Mouse (Mus musculus): ENCODE measurements around the gene Pan2.

The Pan2 gene

DNA sequence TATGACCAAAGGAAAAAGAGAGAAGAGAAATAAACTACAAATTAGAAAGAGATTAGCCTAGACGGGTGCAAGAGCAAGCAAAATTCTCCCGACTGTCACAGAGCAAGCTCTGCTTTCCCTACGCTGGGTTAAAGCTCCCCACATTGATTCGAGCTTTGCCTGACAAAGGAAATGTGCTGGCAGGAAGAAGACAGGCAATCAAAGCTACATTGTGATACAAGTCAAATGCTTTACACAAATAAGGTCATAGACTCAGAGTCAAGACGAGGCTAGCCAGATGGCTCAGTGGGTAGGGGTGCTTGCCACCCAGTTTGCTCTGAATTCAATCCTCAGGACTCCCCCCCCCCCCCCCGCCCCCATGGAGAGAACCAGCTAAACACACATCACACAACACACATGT lies 66.9 kb downstream of the Pan2 start:
- H3K36me3 ChIP-seq (ENCODE audit: insufficient read depth, low read length) = peaks cover 16% of the 10 kb centered on the region
- H3K4me1 ChIP-seq (replicated peaks; ENCODE audit: low read depth, low read length) = peaks cover 68% of the 10 kb centered on the region
- TF ChIP-seq NANOG (IDR thresholded peaks at IDR 0.05; ENCODE audit: borderline replicate concordance, low read length) (peak; percentile 97), POU5F1 (IDR thresholded peaks at IDR 0.05; ENCODE audit: borderline replicate concordance, low read length) (no peak; the same call in 1 of the 2 replicates), CTCF (conservative IDR thresholded peaks at IDR 0.05; ENCODE audit: low read length) (no peak)
- peak overlapping the region; percentile 89 for H3K4me3 ChIP-seq (replicated peaks; ENCODE audit: low read length)
- no peaks in the 10 kb centered on the region for H3K27me3 ChIP-seq (ENCODE audit: insufficient read depth, low read length)
- no peaks in the 10 kb centered on the region for H3K9me3 ChIP-seq (ENCODE audit: low read length)

DNA sequence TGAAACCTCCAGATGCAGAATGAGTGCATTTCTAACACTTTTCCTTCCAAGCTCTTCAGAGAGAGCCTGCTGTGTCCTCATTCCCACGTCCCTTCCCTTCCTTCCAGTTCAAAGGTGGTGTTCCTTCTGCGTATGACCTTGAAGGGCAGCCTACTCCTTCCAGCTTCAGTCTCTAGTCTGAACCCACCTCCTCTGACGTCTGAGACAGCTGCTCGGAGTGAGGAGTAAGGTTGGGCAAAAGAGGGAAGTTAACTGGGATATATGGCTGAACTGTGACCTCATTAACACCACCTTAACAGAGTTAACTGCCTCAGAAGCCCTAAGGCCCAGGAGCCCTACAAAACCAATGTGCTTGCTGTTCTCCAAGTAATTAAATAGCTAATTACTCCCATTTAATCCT lies 67.5 kb downstream of the Pan2 start:
- no peak for TF ChIP-seq NANOG (IDR thresholded peaks at IDR 0.05; ENCODE audit: borderline replicate concordance, low read length)
- no peak for TF ChIP-seq POU5F1 (IDR thresholded peaks at IDR 0.05; ENCODE audit: borderline replicate concordance, low read length)
- no peak for TF ChIP-seq CTCF (conservative IDR thresholded peaks at IDR 0.05; ENCODE audit: low read length)
- peaks cover 10% of the 10 kb centered on the region for H3K36me3 ChIP-seq (ENCODE audit: insufficient read depth, low read length)
- peaks cover 64% of the 10 kb centered on the region for H3K4me1 ChIP-seq (replicated peaks; ENCODE audit: low read depth, low read length)
- H3K9me3 ChIP-seq (ENCODE audit: low read length) = no peaks in the 10 kb centered on the region
- no peaks in the 10 kb centered on the region for H3K27me3 ChIP-seq (ENCODE audit: insufficient read depth, low read length)
- H3K4me3 ChIP-seq (replicated peaks; ENCODE audit: low read length) = 0 out of 2 replicates have a peak overlapping the region, but pooled peaks have one; percentile 14
